Mouse (Mus musculus): ENCODE measurements at regions not wholly inside any gene's neighbourhood (a gene's known extent, or its start where the extent isn't known, plus 50 kb on each side); places are given as distances from the start of the nearest gene placed in this dataset.

GRCm38 (mm10) chr2:117008922-117009321 lies 112.3 kb upstream of the Spred1 start:
- TF ChIP-seq CTCF (IDR thresholded peaks at IDR 0.05; ENCODE audit: control insufficient read depth, insufficient read depth, insufficient replicate concordance, low read depth, low read length) (no peak), POLR2A (IDR thresholded peaks at IDR 0.05; ENCODE audit: control insufficient read depth, low read depth, low read length) (no peak)
